Mouse (Mus musculus) MEL (cell line): Measurements from ENCODE around the gene Gm266.

Source experiments
- POLR2A ChIP-seq, 2 experiments: IDR thresholded peaks; 2 replicates each; pipeline ENCODE4 v1.6.1; 2011 to 2012; ENCODE audit warnings: low read length in 2 of 2, mild to moderate bottlenecking in 2 of 2, control low read depth in 1 of 2, improper control_type of control experiment in 1 of 2, low read depth in 1 of 2, moderate library complexity in 1 of 2; ENCODE audit not compliant: control insufficient read depth in 1 of 2, insufficient read depth in 1 of 2, poor library complexity in 1 of 2
- TCF12 ChIP-seq: IDR thresholded peaks from 2 replicates; pipeline ENCODE4 v1.6.1; 2014; ENCODE audit warnings: low read depth, mild to moderate bottlenecking, inconsistent platforms, low read length, improper control_type of control experiment, moderate library complexity

DNA sequence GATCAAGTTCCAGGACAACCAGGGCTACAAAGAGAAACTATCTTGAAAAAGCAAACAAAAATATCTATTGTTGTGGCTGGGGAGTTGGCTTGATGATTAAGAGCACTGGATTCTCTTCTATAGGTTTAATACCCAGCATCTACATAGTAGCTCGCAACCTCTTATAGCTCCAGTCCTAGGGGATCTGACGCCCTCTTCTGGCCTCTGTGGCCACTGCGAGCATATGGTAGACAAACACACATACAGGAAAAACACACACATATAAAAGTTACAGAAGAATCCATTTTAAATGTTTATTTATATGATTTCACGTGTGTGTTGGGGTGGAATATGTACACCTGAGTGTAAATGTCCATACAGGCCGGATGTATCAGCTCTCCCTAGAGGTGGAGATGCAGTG is 21.4 kb upstream of the Gm266 start:
- TF ChIP-seq TCF12 (no peak), POLR2A (IDR thresholded peaks at IDR 0.05; ENCODE audit: control insufficient read depth in 1 of 2, insufficient read depth in 1 of 2, low read depth in 1 of 2, low read length in 2 of 2, poor library complexity in 1 of 2) (no peak)
